Mouse (Mus musculus) cerebellum, postnatal 25 days (tissue): Measurements from ENCODE around the gene Vrk3.
"Not testable (repeated sequence)": the region's sequence is repeated elsewhere in the genome, so short reads cannot be mapped to it uniquely, and the experiment has no call there.

Source experiments
- DNase-seq, 2 experiments: peaks; one replicate each; pipeline ENCODE4 v3.0.0; 2021; ENCODE audit warnings: mixed read lengths in 2 of 2

The Vrk3 gene

GRCm38 (mm10) chr7:44748101-44749044, at the start of gene Vrk3:
Vrk3 (plus strand) TSS chr7:44748413.
- DNase-seq, result peak; percentile 94 to 95

DNA sequence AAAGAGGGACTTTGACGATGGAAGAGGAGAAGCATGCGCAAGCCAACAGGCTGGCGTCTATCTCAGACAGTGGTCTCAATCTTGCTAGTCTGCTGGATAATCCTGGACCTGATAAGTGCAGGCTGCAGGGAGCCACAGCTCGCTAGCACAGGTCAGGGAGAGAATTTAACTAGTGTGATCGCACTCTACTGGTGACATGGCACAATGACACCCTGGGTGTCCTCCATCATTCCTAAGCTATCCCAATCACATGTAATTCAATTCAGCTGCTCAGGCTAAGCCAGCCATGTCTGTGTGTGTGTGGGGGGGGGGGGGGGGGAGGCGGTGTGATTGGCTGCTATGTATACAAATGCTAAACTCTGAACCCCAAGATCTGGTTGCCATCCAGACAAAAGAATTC, 46.3 kb upstream of the Vrk3 start:
- DNase-seq, result peak; percentile 67 to 76

GRCm38 (mm10) chr7:44702985-44703384, 45.2 kb upstream of the Vrk3 start:
- no peak for DNase-seq

DNA sequence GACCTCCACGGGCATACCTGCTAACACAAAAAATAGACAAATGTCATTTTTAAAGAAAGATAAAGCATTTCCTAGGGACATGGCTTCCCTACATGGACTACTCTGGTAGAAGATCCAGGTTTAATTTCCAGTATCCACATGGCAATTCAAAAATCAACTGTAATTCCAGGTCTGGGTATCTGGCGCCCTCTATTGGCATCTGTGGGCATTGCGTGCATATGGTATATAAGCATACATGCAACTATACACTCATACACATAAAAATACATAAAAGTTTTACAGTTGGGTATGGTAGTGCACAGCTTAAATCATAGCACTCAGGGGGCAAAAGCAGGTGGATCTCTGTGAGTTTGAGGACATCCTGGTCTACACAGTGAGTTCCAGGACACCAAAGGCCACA, 43.9 kb upstream of the Vrk3 start:
- peak; percentile 57 to 75 for DNase-seq

DNA sequence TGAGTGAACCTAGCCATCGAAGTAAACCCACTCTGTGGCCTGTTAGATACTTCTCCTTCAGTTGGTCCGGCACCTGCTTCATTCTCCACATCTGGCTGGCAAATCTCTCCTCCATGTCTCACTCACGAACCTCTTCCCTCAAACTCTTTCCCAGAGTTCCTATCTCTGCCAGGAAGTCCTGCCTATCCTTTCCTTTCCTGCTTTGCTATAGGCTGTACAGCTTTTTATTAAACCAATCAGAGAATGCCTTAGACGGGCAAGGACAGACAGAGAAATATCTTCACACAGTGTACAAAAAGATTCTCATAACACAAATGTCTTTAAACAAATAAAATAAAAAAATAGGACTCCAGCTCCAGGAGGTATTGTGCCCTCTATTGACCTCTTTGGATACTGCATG, 43.1 kb upstream of the Vrk3 start:
- no peak for DNase-seq

DNA sequence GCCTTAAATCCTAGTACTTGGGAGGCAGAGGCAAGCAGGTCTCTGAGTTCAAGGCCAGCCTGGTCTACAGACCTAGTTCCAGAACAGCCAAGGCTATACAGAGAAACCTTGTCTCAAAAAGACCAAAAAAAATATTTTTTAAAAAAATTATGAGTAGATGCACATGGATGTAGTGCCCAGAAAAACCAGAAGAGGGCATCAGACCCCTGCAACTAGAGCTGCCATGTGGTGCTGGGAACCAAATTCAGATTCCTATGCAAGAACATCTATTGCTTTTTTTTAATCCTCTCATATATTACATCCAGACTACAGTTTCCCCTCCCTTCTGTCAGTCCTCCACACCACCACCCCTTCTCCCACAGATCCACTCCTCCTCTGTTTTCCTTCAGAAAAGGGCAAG, 41.9 kb upstream of the Vrk3 start:
- DNase-seq, result no peak

DNA sequence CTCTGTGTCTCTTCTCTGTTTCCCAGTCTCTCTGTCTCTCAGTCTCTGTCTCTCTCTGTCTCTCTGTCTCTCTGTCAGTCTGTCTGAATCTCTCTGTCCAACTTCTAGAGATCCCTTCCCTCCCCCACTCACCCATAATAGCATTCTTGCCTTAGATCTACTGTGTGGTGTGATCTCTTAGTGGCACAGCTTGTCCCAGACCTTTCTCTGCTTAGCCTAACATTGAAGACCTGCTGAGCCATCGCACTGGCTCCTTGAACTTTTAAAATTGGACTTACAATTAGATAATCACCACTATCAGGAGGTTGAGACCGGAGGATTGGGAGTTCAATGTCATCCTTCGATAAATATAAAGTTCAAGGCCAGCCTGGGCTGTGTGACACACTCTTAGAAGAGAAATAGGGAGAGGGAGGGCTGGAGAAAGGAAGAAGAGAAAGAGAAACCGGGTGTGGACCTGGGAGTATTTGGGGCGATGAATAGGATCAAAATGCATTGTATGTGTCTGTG, 41.0 kb upstream of the Vrk3 start:
- DNase-seq, result no peak

DNA sequence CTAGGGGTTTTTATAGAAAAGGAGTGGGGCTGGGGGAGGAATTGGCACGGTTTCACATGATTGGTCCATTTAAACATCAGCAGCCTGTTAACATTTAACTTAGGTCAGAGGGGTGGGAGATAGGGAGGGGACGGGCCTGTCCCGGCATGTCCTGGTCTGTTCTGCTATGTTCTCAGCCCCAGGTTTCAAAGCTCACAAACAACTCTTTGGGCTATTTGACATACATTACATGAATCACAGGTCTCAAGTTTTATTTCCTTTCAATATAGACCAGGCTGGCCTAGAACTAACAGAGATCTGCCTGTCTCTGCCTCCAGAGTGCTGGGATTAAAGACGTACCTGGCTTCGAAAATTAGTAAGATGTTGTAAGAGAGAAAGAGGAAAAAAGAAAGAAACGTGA, 40.1 kb upstream of the Vrk3 start:
- DNase-seq, result not testable (repeated sequence)

DNA sequence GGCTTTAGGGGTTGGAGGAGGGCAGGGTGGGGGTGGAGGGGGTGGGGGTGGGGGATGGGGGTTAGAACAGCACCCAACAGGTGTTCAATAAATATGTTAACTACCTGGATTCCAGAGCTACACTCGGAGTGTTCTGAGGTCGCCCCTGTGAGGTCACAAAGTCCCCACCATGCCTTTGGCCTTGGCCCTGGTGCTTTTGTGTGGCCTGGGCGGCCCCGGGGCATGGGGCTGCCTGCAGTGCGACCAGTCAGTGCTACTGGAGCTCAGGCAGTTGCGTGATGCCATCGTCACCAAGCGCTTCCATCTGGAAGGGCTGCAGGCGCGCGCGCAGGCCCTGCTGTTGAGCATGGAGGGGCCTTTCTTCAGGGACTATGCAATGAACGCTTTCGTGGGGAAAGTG, 39.6 kb upstream of the Vrk3 start, which contains the start of gene Izumo2:
TSS of gene Izumo2 (plus strand) at position 169 of the 400 bp plus-strand sequence.
- DNase-seq, result no peak

DNA sequence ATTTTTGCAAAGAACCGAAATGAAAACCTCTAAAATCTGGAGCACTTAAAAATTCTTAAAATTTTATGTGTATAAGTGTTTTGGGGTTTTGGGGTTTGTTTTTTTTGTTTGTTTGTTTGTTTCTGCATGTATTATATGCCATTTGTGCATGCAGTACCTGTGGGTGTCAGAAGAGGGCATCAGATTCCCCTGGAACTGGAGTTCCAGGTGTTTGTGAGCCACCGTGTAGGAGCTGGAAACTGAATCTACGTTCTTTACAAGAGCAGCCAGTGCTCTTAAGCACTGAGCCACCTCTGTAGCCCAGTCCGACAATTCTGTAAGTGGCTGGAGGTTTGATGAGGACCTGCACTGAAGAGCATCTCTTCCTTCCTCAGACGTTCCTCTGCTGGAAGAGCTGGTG, 38.3 kb upstream of the Vrk3 start:
- DNase-seq, result no peak

DNA sequence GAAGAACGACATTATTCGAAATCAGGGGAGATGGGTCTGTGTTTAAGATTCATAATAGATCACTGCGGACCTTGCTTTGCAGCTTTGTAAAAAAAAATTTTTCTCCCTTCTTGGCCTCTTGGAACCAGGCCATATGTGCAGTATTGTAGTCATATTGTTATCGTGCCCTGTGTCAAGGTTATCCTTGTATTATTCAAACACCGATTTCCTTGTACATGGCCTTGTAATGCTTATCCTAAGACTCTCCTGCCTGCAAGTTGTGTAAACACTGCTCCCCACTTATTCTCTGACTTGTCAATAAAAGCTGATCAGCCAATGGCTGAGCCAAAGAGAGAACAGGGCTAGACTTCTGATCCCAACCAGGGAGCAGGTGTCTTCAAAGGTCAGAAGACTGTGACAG, 26.2 kb upstream of the Vrk3 start:
- DNase-seq, result no peak

DNA sequence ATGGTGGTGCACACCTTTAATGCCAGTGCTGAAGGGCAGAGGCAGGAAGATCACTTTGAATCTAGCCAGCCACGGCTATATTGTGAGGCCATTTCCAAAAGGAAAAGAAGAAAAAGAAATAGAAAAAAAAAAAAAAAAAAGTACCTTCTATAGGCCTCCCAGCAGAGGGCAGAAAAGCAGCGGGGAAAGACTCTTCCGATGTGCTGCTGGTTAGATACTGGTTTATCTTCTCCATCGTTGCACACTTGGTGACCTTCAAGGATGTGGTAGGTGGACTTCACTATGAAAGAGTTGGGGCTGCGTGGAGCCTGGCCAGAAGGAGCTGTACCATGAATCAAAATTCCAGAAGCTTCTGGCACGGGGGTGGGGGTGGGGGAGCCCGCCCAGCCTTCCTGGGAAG, 23.9 kb upstream of the Vrk3 start:
- DNase-seq, result peak in 1 of 2 experiments; percentile 29

DNA sequence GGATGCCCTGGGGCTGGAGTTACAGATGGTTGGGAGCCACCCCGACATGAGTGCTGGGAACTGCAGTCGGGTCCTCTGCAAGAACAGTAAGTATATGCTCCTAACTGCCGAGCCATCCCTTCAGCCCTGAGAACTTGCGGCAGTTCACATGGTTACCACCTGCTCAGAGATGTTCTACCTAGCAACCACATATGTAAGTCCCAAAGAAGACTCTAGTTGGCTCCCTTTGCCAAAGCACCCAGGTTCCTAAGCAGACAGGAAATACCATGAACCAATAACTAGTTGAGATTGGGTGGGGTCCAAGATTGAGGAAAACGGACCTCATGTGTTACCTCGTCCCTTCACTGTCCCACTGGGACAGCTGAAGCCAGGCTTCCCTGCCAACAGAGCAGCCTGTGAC, 21.9 kb upstream of the Vrk3 start:
- no peak for DNase-seq

- no peak for DNase-seq
These were observed 21.1 kb upstream of the Vrk3 start for GRCm38 (mm10) chr7:44727151-44727550.

DNA sequence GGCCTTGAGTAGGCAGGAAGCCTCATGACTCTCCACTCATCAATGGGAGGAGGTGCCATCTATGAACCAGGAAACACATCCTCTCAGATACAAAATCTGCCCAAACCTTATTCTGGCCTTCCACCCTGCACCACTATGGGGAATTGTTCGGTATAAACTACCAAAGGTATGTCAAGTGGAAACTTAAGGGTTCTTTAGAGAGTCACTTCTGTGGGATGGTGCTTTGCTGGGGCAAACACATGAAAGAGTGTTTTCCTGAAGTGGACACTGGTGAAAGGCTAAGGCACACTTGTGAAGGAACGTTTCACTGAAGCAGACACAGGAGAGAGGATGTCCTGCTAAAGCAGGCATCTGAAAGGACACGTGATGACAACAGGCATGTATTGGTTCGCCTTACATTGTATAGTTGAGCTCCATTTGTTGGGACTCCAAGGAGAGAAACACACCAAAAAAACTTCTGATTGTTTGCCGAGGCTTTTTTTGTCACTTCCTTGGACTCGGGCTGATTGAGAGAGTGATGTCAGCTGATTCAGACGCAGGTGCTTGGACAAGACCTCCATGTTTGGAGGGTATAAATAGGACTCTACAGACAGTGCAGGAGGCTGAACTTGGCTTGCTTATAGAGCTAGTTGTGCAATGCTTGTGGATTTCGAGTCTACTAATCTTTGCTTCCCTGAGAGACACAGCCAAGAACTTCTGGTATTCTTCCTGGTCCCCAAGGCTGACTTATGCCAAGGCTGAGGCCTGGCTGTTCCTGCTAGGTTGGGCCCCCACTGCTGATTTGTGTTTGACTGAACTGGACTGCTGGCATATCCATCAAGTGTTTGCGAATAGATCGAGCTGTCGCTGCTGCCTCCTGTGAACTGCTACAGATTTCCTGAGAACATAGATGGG, 19.9 kb upstream of the Vrk3 start:
- no peak for DNase-seq

DNA sequence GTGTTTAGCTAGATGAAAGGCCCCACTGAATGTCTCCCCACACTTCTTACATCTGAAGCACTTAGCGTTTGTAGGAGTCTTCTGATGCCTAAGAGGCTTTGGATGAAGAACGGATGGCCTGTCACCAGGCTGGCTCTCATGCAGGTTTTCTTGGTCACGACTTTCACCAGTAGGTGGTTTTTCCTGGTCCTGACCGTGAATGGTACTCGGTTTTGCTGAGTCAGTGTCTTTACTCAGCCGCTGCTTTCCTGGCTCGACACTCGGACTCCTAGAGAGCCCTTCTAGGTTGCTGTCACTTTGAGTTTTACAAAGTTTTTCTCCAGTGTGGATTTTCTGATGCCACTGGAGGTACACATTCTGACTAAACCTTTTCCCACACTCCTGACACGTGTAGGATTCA, 14.5 kb upstream of the Vrk3 start:
- no peak for DNase-seq

DNA sequence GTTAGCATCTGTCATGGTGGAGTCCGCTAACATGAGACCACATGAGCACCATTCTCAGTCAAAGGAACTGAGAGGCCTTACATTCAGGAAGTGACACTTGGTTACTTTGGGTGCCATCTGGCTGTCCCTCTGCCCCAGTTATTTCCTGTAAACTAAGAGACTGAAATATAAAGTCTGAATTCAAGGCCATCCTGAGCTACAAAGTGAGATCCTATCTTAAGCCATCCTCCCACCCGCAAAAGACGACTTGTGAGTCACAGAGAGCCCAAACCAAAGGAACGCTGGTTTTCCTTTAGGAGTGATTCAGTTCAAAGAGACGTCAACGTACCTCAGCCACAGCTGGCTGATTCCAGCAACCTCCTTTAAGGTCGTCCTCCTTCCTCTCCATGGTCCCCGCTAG, 6.9 kb upstream of the Vrk3 start:
- no peak for DNase-seq

DNA sequence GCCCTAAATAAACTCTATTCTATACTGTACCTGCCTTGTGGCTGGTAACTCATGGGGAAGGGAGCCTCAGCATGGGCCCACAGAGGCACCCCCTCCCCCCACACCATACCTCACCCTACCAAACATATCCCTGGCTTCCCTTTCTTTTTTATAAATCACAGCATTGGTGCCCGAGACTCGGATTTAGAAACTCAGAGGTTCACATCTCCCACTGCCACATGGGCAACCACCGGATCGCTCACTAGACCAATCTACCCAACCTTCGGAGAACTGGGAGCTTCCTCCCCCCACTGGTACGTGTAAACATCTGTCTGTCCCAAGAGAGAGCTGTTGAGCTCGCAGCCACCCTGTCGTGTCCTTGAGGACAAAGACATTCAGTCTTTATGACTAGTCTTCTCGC, 3.9 kb upstream of the Vrk3 start:
- no peak for DNase-seq

DNA sequence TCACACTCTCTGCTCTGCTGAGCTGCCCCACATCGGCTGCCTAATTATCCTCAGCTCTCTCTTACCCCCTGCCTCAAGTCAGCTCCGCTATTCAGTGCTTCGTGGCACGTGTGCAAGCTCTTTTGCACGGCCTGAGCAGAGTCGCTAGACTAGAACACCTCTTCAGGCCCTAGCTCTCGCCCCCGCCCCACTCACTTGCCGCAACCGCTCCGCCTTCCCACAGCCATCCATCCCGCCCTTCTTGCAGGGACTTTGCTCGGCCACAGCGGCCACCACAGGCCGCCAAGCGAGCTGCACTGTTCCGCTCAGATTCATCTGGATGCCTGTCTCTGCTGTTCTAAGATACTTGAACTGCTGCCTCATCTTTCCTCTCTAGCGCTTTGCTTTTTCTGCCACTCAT, 3.1 kb upstream of the Vrk3 start:
- DNase-seq, result peak; percentile 78 to 88

DNA sequence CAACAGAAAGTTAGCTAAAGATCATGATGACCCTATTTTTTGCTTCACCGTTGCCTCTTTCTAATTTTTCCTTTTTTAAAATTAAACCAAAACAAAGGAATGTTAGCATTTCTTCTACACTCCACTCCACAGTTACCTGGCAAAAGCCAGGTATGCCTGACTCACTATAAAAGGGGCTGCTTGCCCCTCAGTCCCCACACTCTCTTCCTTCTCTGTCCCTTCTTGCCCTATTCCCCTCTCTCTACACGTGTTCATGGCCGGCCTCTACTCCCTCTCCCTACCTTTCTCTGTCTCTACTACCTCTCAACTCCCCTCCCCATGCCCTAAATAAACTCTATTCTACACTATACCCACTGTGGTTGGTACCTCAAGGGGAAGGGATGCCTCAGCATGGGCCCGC, 1.1 kb upstream of the Vrk3 start:
- no peak for DNase-seq

GRCm38 (mm10) chr7:44750950-44751349, 2.7 kb downstream of the Vrk3 start, which contains the start of gene Zfp473:
Zfp473 (minus strand) TSS chr7:44751050.
- DNase-seq, result not testable (repeated sequence)

GRCm38 (mm10) chr7:44757164-44757563, 9.0 kb downstream of the Vrk3 start:
- DNase-seq, result no peak

DNA sequence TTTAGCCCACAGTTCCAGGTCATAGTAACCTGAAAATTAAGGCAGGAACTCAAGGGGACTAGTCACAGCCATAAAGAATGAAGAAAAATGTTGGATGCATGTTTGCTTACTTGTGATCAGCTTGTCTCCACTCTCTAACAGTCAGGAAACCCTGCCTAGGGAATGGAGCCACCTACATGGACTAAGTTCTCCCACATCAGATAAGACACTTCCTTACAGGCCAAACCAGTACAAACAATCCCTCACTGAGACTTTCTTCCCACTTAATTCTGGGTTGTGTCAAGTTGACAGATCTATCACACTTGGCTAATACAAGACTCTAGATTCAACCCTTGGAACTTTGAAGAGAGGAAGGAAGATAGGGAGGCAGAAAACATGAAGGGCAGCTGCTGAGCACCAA, 12.2 kb downstream of the Vrk3 start:
- DNase-seq, result no peak
